Mouse (Mus musculus) embryonic facial prominence, embryonic 11.5 days (tissue): ENCODE results near the gene Irx3. TPM values are rescaled to one million over a fixed set of nuclear protein-coding genes. Genes with fewer than 3 reads are reported as not detected.

Experiments
- ATAC-seq: fragments of 200-750 bp; cut with Nextera tagmentation; replicated peaks from 2 replicates; pipeline ENCODE4 v1.8.0; 2017; ENCODE audit warnings: low read depth; ENCODE audit not compliant: insufficient number of reproducible peaks, low FRiP score, low TSS enrichment
- DNase-seq: peaks from one replicate; pipeline ENCODE4 v3.0.0-alpha.2; 2015; ENCODE audit warnings: low spot score
- H3K27ac ChIP-seq: fragments of 300-500 bp; sonication (generic); replicated peaks from 2 replicates; pipeline ENCODE4 v1.5.1; 2014; ENCODE audit warnings: mild to moderate bottlenecking, low read depth, low read length, control low read depth
- H3K27me3 ChIP-seq: fragments of 300-500 bp; sonication (generic); 2 replicates; pipeline ENCODE4 v1.6.1; 2014; ENCODE audit warnings: mild to moderate bottlenecking, low read length, moderate library complexity, mixed read lengths; ENCODE audit not compliant: control insufficient read depth, insufficient read depth
- H3K36me3 ChIP-seq: fragments of 300-500 bp; sonication (generic); replicated peaks from 2 replicates; pipeline ENCODE4 v1.6.1; 2014; ENCODE audit warnings: low read depth, mild to moderate bottlenecking, low read length, moderate library complexity, mixed read lengths; ENCODE audit not compliant: control insufficient read depth, insufficient read depth
- H3K4me1 ChIP-seq: fragments of 300-500 bp; sonication (generic); 2 replicates; pipeline ENCODE4 v1.6.1; 2014; ENCODE audit warnings: low read length, mixed read lengths; ENCODE audit not compliant: control insufficient read depth, insufficient read depth
- H3K4me2 ChIP-seq: fragments of 300-500 bp; sonication (generic); 2 replicates; pipeline ENCODE4 v1.6.1; 2014; ENCODE audit warnings: low read depth, mild to moderate bottlenecking, control low read depth, low read length, moderate library complexity
- H3K4me3 ChIP-seq: fragments of 300-500 bp; sonication (generic); 2 replicates; pipeline ENCODE4 v1.5.1; 2014; ENCODE audit warnings: low read depth, low read length, control low read depth
- H3K9ac ChIP-seq: fragments of 300-500 bp; sonication (generic); replicated peaks from 2 replicates; pipeline ENCODE4 v1.6.1; 2014; ENCODE audit warnings: mild to moderate bottlenecking, control low read depth, low read length
- H3K9me3 ChIP-seq: fragments of 300-500 bp; sonication (generic); replicated peaks from 2 replicates; pipeline ENCODE4 v1.6.1; 2016; ENCODE audit warnings: mild to moderate bottlenecking, low read length, inconsistent platforms, mixed read lengths; ENCODE audit not compliant: control insufficient read depth
- WGBS: fragments of 180-500 bp; shearing (Covaris S2); extraction: QIAGEN DNeasy Blood & Tissue Kit; methylation state at CpG from one replicate; pipeline ENCODE4 v1.1.7; 2014; 5-methylcytosine and 5-hydroxymethylcytosine counted together
- polyA plus RNA-seq: library from polyadenylated mRNA; unstranded; fragments of >200 nt; fragmentation: Nextera tagmentation; extraction: Ambion mirVana; gene quantifications from 2 replicates; pipeline ENCODE4 v1.2.1, GENCODE M21; 2014

Gene Irx3
- polyA plus RNA-seq, 1 experiment from 2014 or later: 20.4 TPM

- Histone ChIP-seq H3K36me3 (no peaks in the 10 kb centered on the region), H3K9ac (peak overlapping the region; percentile 4; the same call in 1 of the 2 replicates), H3K4me1 (peaks cover 7% of the 10 kb centered on the region), H3K4me3 (peak overlapping the region; percentile 28), H3K27ac (no peak overlapping the region), H3K9me3 (no peaks in the 10 kb centered on the region), H3K4me2 (peak overlapping the region; percentile 63), H3K27me3 (peaks cover 35% of the 10 kb centered on the region)
- no peak for ATAC-seq
- peak; percentile 41 for DNase-seq
- WGBS: 1% methylated on average over 33 of the region's 33 CpGs
Observed at GRCm38 (mm10) chr8:91806084-91806719, 4.3 kb upstream of the Irx3 start.

DNA sequence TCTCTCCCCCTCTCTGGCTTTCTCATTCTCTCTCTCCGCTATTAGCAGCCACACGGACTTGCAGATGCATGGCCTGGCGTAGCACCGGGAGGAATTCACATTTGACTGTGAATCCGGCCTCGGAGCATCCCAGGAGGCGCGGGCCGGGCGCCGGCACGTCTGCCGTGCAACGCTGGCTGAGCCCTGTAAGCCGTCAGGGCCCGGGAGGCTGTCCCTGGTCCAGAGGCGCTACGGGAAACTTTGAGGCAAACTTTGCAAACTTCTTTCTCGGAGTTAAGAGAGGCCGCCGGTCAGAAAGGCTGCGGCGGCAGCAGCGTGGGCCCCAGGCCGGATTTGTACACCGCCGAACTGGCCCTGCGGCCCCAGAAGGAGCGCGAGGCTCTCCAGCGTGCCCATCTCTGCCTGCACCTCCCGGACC, 3.4 kb upstream of the Irx3 start:
- Histone ChIP-seq H3K9ac (peak overlapping the region; percentile 62), H3K9me3 (no peaks in the 10 kb centered on the region), H3K4me3 (peak overlapping the region; percentile 28), H3K4me2 (peak overlapping the region; percentile 63), H3K27me3 (peaks cover 39% of the 10 kb centered on the region), H3K27ac (no peak overlapping the region), H3K36me3 (no peaks in the 10 kb centered on the region), H3K4me1 (peaks cover 7% of the 10 kb centered on the region)
- DNase-seq (peak; percentile 68), ATAC-seq (no peak)
- WGBS: under 1% methylated on average over 32 of the region's 32 CpGs

DNA sequence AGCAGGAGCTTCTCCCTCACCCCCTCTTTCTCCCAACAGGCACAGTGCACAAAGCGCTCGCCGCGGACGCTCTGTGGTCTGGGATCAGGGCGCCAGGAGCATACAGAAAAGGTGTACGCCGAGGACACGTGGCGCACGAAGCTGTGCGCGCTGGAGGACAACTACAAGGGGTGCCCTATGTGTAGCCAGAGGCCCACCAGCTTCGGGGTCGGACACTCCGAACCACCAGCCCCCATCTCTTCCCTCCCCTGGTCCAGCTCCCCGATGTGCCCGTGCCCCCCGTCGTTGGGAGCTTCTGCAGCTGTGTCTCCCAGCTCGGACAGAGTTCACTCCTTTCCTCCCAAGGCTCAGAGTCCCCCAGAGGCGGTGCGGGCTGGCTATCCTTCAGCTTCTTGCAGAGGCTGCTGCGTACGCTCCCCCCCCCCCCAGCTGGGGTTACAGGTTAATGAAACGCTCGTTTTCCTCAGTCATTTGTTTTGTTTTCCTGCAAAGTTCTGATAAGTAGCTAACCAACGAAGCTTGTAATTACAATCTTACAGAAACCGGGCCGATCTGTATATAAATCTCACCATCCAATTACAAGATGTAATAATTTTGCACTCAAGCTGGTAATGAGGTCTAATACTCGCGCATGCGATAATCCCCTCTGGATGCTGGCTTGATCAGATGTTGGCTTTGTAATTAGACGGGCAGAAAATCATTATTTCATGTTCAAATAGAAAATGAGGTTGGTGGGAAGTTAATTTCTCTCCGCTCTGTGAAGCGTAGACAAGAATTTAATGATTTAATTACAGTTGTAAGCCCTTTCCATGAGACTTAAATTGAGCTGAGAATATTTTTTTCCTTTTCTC, 2.8 kb upstream of the Irx3 start:
- Histone ChIP-seq H3K4me1 (peaks cover 7% of the 10 kb centered on the region), H3K4me2 (peak overlapping the region; percentile 63), H3K27me3 (peaks cover 44% of the 10 kb centered on the region), H3K9me3 (no peaks in the 10 kb centered on the region), H3K4me3 (peak overlapping the region; percentile 14; the same call in 1 of the 2 replicates), H3K27ac (no peak overlapping the region), H3K9ac (peak overlapping the region; percentile 62), H3K36me3 (no peaks in the 10 kb centered on the region; the same call in 1 of the 2 replicates)
- no peak for ATAC-seq
- WGBS: under 1% methylated on average over 36 of the region's 36 CpGs
- DNase-seq: peak; percentile 50

GRCm38 (mm10) chr8:91803515-91804402, 1.9 kb upstream of the Irx3 start:
- WGBS: 6% methylated on average over 28 of the region's 28 CpGs
- Histone ChIP-seq H3K4me1 (peaks cover 7% of the 10 kb centered on the region), H3K4me2 (peak overlapping the region; percentile 53), H3K27ac (no peak overlapping the region), H3K4me3 (peak overlapping the region; percentile 14; the same call in 1 of the 2 replicates), H3K36me3 (no peaks in the 10 kb centered on the region; the same call in 1 of the 2 replicates), H3K9me3 (no peaks in the 10 kb centered on the region), H3K27me3 (peaks cover 49% of the 10 kb centered on the region), H3K9ac (no peak overlapping the region)
- DNase-seq (peak; percentile 38), ATAC-seq (no peak)

DNA sequence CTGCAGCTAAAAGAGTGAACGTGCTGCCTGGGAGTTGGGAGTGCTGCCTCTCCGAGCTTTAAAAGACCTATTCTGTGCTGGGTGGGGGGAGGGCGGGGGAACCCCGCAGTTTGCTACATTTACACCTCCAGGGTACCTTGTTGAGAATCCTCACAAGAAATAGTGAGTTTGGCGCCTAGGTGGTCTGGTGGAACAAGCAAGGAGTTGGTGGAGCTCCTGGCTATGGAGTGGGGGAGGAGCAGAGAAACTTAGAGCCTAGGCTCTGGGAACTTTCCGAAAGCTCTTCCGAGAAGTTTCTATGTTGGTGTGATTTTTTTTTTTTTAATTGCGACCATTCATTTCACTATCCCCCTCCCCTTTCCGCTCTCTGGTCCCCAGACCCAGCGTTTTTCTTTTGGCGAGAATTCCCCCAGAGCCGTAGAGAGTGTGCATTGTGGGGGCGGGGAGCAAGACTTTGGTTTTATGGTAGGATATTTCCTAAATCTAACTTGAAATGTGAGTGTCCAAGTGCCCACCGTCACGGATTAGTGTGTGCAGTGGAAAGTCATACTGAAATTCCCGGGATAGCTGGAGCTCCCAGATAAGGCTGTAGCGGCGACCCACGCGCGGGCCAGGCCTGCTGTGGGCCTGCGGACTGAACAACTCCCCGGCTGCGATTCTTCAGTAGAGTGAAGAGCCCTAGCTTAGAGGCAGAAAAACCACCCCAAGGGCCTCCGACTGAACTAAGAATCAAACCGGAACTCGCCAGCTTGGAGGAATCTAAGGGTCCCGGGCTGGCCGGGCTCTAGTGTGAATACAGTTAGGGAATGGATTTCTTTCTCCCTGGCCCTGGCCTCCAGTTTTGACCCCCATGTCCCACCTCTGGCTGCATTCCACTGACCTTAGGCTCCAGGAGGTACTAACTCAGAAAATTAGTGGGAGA, 795 bp upstream of the Irx3 start:
- peak overlapping the region; percentile 72 for H3K4me3 ChIP-seq
- H3K27me3 ChIP-seq: peaks cover 51% of the 10 kb centered on the region
- peak overlapping the region; percentile 90 for H3K4me2 ChIP-seq
- DNase-seq (peak; percentile 59), ATAC-seq (no peak; the same call in 1 of the 2 replicates)
- no peaks in the 10 kb centered on the region; the same call in 1 of the 2 replicates for H3K36me3 ChIP-seq
- 2% methylated on average over 29 of the region's 29 CpGs for WGBS
- peak overlapping the region; percentile 43 for H3K9ac ChIP-seq
- H3K27ac ChIP-seq: 0 out of 2 replicates have a peak overlapping the region, but pooled peaks have one; percentile 28
- peaks cover 11% of the 10 kb centered on the region for H3K4me1 ChIP-seq
- H3K9me3 ChIP-seq: no peaks in the 10 kb centered on the region

DNA sequence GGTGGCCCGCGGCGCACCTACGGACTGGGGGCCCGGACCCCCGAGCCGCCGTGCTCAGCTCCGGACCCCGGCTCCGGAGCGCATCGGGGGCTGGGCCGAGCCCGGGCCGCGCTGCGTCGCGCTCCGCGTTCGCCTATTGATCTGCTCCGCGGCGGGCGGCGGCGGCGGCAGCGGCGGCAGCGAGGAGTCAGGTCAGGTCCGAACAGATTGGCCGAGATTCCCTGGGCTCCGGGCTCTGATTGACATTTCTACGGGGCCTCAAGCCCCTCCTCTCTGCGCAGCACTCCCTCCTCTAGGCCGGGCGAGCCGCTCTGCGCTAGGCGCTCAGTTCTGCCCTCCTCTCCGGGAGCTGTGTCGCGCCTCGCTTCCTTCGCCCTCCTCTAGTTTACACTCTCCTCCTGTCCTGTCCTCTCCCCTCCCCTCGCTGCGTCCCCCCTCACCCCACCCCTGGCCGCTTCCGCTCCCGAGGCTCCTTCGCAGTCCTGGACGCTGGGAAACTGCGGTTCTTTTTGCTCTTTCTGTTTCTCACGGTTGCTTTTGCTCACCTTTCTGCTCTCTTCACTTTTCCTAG, 541 bp downstream of the Irx3 start:
- peaks cover 11% of the 10 kb centered on the region for H3K4me1 ChIP-seq
- ATAC-seq: peak; percentile 85

More for the DNA sequence above, 541 bp downstream of the Irx3 start:
- under 1% methylated on average over 52 of the region's 57 CpGs for WGBS
- Histone ChIP-seq H3K9me3 (no peaks in the 10 kb centered on the region), H3K4me2 (peak overlapping the region; percentile 90), H3K36me3 (no peaks in the 10 kb centered on the region; the same call in 1 of the 2 replicates), H3K27ac (peak overlapping the region; percentile 96), H3K27me3 (peaks cover 45% of the 10 kb centered on the region), H3K4me3 (peak overlapping the region; percentile 72), H3K9ac (peak overlapping the region; percentile 91)
- peak; percentile 87 for DNase-seq
